Mouse (Mus musculus) embryonic fibroblast, embryonic 13.5 days (primary cell): ENCODE measurements at regions not wholly inside any gene's neighbourhood (a gene's known extent, or its start where the extent isn't known, plus 50 kb on each side); places are given as distances from the start of the nearest gene placed in this dataset.

Source experiments
- CTCF ChIP-seq: IDR thresholded peaks from 2 replicates; pipeline ENCODE4 v1.5.1; 2011; ENCODE audit warnings: mild to moderate bottlenecking, control low read depth, low read length, moderate library complexity, borderline replicate concordance; ENCODE audit not compliant: insufficient read depth
- POLR2A ChIP-seq: IDR thresholded peaks from 2 replicates; pipeline ENCODE4 v1.6.1; 2011; ENCODE audit warnings: low read depth, mild to moderate bottlenecking, control low read depth, low read length, moderate library complexity

- TF ChIP-seq CTCF (no peak), POLR2A (no peak)
These were observed 169.1 kb upstream of the Epha3 start for GRCm38 (mm10) chr16:64033049-64033448.
